Mouse (Mus musculus): ENCODE measurements around the gene Npw.

GRCm38 (mm10) chr17:24698715-24699114 is 40.5 kb upstream of the Npw start:
- no peak for TF ChIP-seq CTCF (IDR thresholded peaks at IDR 0.05; ENCODE audit: extremely low read depth, insufficient read depth, insufficient read length, insufficient replicate concordance)
- TF ChIP-seq POLR2A (IDR thresholded peaks at IDR 0.05; ENCODE audit: low read depth, low read length): no peak

All from spleen, adult 2 months (tissue).